Mouse (Mus musculus) megakaryocyte, embryonic 14.5 days (primary cell): ENCODE data around the gene Aldh1l1. TPM values are rescaled to one million over a fixed set of nuclear protein-coding genes. Genes with fewer than 3 reads are reported as not detected.

Experiments
- H3K27me3 ChIP-seq: replicated peaks from 2 replicates; pipeline ENCODE3; 2012; ENCODE audit warnings: inconsistent platforms
- H3K36me3 ChIP-seq: replicated peaks from 2 replicates; pipeline ENCODE3; 2012; ENCODE audit warnings: low read length, inconsistent platforms, mixed read lengths
- H3K4me1 ChIP-seq: 2 replicates; pipeline ENCODE4 v1.6.1; 2012; ENCODE audit warnings: inconsistent platforms
- H3K4me3 ChIP-seq: replicated peaks from 2 replicates; pipeline ENCODE3; 2012; ENCODE audit warnings: moderate library complexity, mild to moderate bottlenecking, inconsistent platforms
- H3K9me3 ChIP-seq: 2 replicates; pipeline ENCODE4 v1.6.1; 2012; ENCODE audit warnings: inconsistent platforms
- FLI1 ChIP-seq: IDR thresholded peaks from 2 replicates; pipeline ENCODE4 v1.6.1; 2012; ENCODE audit warnings: low read length, inconsistent platforms, mixed read lengths
- GATA1 ChIP-seq: IDR thresholded peaks from 3 replicates; pipeline ENCODE4 v1.6.1; 2012; ENCODE audit warnings: mixed read lengths, low read length, inconsistent platforms, borderline replicate concordance
- polyA plus RNA-seq: library from polyadenylated mRNA; stranded (reverse); fragments of >175 nt; gene quantifications from 2 replicates; pipeline ENCODE4 v1.2.3, GENCODE M21; 2012; ENCODE audit warnings: low replicate concordance; ENCODE audit not compliant: insufficient read depth

The Aldh1l1 gene
- polyA plus RNA-seq, 1 experiment, result 7.4 TPM

GRCm38 (mm10) chr6:90461771-90462170 is 24.5 kb upstream of the Aldh1l1 start:
- Histone ChIP-seq H3K4me1 (peaks cover 23% of the 10 kb centered on the region), H3K36me3 (no peaks in the 10 kb centered on the region), H3K4me3 (peak overlapping the region; percentile 92), H3K9me3 (no peaks in the 10 kb centered on the region), H3K27me3 (peaks cover 97% of the 10 kb centered on the region)
- TF ChIP-seq GATA1 (no peak), FLI1 (no peak)

- no peak for TF ChIP-seq FLI1
- TF ChIP-seq GATA1, result no peak
- Histone ChIP-seq H3K27me3 (peaks cover 97% of the 10 kb centered on the region), H3K9me3 (no peaks in the 10 kb centered on the region), H3K4me3 (peak within 1 kb of the TSS; percentile 92), H3K4me1 (peaks cover 26% of the 10 kb centered on the region), H3K36me3 (no peaks in the 10 kb centered on the region)
These were observed 24.0 kb upstream of the Aldh1l1 start, which contains the start of gene Klf15 for GRCm38 (mm10) chr6:90462181-90462706. Klf15 (plus strand) TSS chr6:90462576.

GRCm38 (mm10) chr6:90462841-90463227 is 23.4 kb upstream of the Aldh1l1 start:
- Histone ChIP-seq H3K9me3 (no peaks in the 10 kb centered on the region), H3K36me3 (no peaks in the 10 kb centered on the region), H3K27me3 (peaks cover 97% of the 10 kb centered on the region), H3K4me3 (peak overlapping the region; percentile 92), H3K4me1 (peaks cover 26% of the 10 kb centered on the region)
- TF ChIP-seq FLI1 (no peak), GATA1 (no peak)

GRCm38 (mm10) chr6:90463228-90463862 is 22.9 kb upstream of the Aldh1l1 start:
- Histone ChIP-seq H3K27me3 (peaks cover 97% of the 10 kb centered on the region), H3K4me1 (peaks cover 31% of the 10 kb centered on the region), H3K9me3 (no peaks in the 10 kb centered on the region), H3K4me3 (peak overlapping the region; percentile 92), H3K36me3 (no peaks in the 10 kb centered on the region)
- TF ChIP-seq GATA1 (no peak), FLI1 (no peak)

GRCm38 (mm10) chr6:90463890-90464421 is 22.3 kb upstream of the Aldh1l1 start:
- peak overlapping the region; percentile 92 for H3K4me3 ChIP-seq
- no peak for TF ChIP-seq FLI1
- TF ChIP-seq GATA1, result no peak
- H3K36me3 ChIP-seq, result no peaks in the 10 kb centered on the region
- H3K4me1 ChIP-seq, result peaks cover 38% of the 10 kb centered on the region
- no peaks in the 10 kb centered on the region for H3K9me3 ChIP-seq
- peaks cover 100% of the 10 kb centered on the region for H3K27me3 ChIP-seq

- H3K36me3 ChIP-seq, result no peaks in the 10 kb centered on the region
- H3K4me3 ChIP-seq, result no peak overlapping the region
- no peaks in the 10 kb centered on the region for H3K9me3 ChIP-seq
- peaks cover 99% of the 10 kb centered on the region for H3K27me3 ChIP-seq
- H3K4me1 ChIP-seq, result peaks cover 48% of the 10 kb centered on the region
- TF ChIP-seq GATA1, result no peak
These were observed 21.1 kb upstream of the Aldh1l1 start for GRCm38 (mm10) chr6:90465028-90465640.

- peaks cover 57% of the 10 kb centered on the region for H3K4me1 ChIP-seq
- peaks cover 98% of the 10 kb centered on the region for H3K27me3 ChIP-seq
- TF ChIP-seq FLI1, result no peak
- TF ChIP-seq GATA1, result no peak
- peaks cover 7% of the 10 kb centered on the region; the same call in 1 of the 2 replicates for H3K9me3 ChIP-seq
- no peak overlapping the region for H3K4me3 ChIP-seq
- H3K36me3 ChIP-seq, result no peaks in the 10 kb centered on the region
These were observed 20.1 kb upstream of the Aldh1l1 start for GRCm38 (mm10) chr6:90466079-90466478.

- H3K9me3 ChIP-seq, result peaks cover 7% of the 10 kb centered on the region; the same call in 1 of the 2 replicates
- no peak overlapping the region for H3K4me3 ChIP-seq
- H3K4me1 ChIP-seq, result peaks cover 63% of the 10 kb centered on the region
- H3K36me3 ChIP-seq, result no peaks in the 10 kb centered on the region
- TF ChIP-seq GATA1, result no peak
- TF ChIP-seq FLI1, result no peak
- peaks cover 98% of the 10 kb centered on the region for H3K27me3 ChIP-seq
These were observed 19.3 kb upstream of the Aldh1l1 start for GRCm38 (mm10) chr6:90466847-90467410.

GRCm38 (mm10) chr6:90468216-90468615 is 18.0 kb upstream of the Aldh1l1 start:
- Histone ChIP-seq H3K27me3 (peaks cover 98% of the 10 kb centered on the region), H3K36me3 (no peaks in the 10 kb centered on the region), H3K9me3 (peaks cover 7% of the 10 kb centered on the region; the same call in 1 of the 2 replicates), H3K4me1 (peaks cover 59% of the 10 kb centered on the region), H3K4me3 (peak overlapping the region; percentile 15)
- no peak for TF ChIP-seq GATA1
